Mouse (Mus musculus): ENCODE results near the gene Rpl3.

- no peak for TF ChIP-seq CTCF (IDR thresholded peaks at IDR 0.05; ENCODE audit: low read depth)
- no peak for TF ChIP-seq EP300 (IDR thresholded peaks at IDR 0.05; ENCODE audit: low read depth)
These were observed 7.1 kb upstream of the Rpl3 start for GRCm38 (mm10) chr15:80098809-80099208.

All from liver, postnatal 0 days (tissue).